Mouse (Mus musculus): ENCODE results near the gene Nfkbil1. TPM values are rescaled to one million over a fixed set of nuclear protein-coding genes. Genes with fewer than 3 reads are reported as not detected.

Gene Nfkbil1
- polyA plus RNA-seq, 1 experiment from 2014 or later = 10.4 TPM

DNA sequence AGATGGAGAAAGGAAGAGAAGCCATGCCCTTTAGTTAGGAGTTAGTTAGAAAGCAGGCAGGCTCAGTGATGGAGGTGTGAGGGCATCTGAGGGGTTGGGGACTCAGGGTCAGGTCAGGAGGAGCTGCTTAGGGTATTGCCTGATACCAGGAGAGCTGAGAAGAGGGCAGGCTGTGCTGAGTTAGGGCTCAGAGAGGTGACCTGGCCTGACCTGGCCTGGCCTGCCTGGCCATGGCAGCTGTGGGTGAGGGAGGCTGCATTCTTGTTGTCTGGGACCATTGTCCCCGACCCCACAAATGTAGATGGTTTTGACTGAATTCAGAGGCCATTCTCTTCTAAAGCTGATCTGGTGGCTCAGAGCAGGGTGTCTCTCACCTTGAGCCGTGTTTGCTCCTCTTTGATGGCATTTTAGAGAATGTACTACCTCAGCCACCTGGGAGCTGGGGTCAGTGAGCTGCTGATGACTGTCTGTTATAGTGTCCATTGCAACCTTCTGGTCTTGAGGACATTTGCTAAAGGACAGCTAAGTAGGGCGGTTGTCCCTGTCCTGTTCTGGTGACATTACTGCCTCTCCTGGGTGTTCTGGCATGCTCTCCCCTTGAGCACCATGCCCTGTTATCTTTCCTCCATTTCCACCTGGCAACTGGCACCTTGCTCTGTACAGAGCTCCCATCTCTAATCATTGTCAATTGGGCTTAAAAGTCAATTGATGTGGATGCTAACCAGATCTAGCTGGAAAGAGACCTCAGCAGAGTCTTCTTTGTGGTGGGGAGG is 14.9 kb upstream of the Nfkbil1 start:
- peaks cover 87% of the 10 kb centered on the region for H3K36me3 ChIP-seq
- H3K27me3 ChIP-seq (ENCODE audit: insufficient read depth, poor library complexity, severe bottlenecking) = no peaks in the 10 kb centered on the region
- DNase-seq (ENCODE audit: low spot score) = no peak
- H3K4me1 ChIP-seq = peaks cover 9% of the 10 kb centered on the region; the same call in 1 of the 2 replicates
- H3K27ac ChIP-seq = no peak overlapping the region
- no peaks in the 10 kb centered on the region for H3K9me3 ChIP-seq
- 94% methylated on average over 3 of the region's 3 CpGs for WGBS
- H3K4me3 ChIP-seq = no peak overlapping the region

DNA sequence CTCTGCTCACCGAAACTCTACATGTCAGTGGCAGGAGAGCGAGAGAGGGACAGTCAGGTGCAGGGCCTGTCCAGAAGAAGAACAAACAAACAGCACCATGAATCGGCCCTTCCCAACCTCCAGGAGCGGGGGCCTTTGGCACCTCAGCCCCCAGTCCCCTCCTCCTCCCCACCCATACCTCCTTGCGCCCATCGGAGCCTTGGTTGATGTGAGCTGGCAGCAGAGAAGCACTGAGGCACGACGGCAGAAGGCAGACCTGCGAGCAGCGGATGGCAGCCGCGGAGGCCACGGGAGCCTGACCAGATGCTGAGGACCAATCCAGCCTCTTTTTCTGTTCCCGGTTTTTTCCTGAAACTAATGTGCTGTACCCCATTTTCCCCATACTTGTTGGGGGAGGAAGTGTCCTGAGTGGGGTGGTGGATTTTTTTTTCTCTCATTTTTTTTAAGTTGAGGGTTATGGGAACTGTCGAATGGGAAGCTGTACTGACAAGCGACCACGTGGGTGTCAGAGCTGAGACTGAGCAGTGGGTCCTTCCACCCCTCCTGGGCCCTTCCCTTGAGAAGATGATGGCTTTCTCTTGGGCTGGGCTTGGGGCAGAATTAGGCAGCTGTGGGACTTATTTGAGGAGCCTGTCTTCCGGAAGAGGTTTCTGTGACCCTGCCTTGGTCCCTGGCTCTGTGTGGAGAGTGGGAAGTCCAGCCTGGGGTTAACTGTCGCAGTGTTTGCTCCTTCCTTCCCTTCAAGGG is 14.0 kb upstream of the Nfkbil1 start:
- no peaks in the 10 kb centered on the region for H3K27me3 ChIP-seq (ENCODE audit: insufficient read depth, poor library complexity, severe bottlenecking)
- H3K36me3 ChIP-seq = peaks cover 96% of the 10 kb centered on the region
- H3K4me1 ChIP-seq = peaks cover 18% of the 10 kb centered on the region
- 89% methylated on average over 19 of the region's 19 CpGs for WGBS
- H3K4me3 ChIP-seq = no peak overlapping the region
- H3K9me3 ChIP-seq = no peaks in the 10 kb centered on the region
- no peak for DNase-seq (ENCODE audit: low spot score)
- H3K27ac ChIP-seq = no peak overlapping the region

- H3K9me3 ChIP-seq = no peaks in the 10 kb centered on the region
- no peak for DNase-seq (ENCODE audit: low spot score)
- WGBS = 91% methylated on average over 14 of the region's 14 CpGs
- no peak overlapping the region for H3K27ac ChIP-seq
- H3K4me3 ChIP-seq = no peak overlapping the region
- peaks cover 98% of the 10 kb centered on the region for H3K36me3 ChIP-seq
- no peaks in the 10 kb centered on the region for H3K27me3 ChIP-seq (ENCODE audit: insufficient read depth, poor library complexity, severe bottlenecking)
- H3K4me1 ChIP-seq = peaks cover 24% of the 10 kb centered on the region
Measured at GRCm38 (mm10) chr17:35248986-35249385, 13.4 kb upstream of the Nfkbil1 start.

- 86% methylated on average over 7 of the region's 7 CpGs for WGBS
- no peak for DNase-seq (ENCODE audit: low spot score)
Measured at GRCm38 (mm10) chr17:35247144-35247543, 11.6 kb upstream of the Nfkbil1 start.

GRCm38 (mm10) chr17:35245731-35246623 is 10.4 kb upstream of the Nfkbil1 start:
- Histone ChIP-seq H3K27me3 (ENCODE audit: insufficient read depth, poor library complexity, severe bottlenecking) (no peaks in the 10 kb centered on the region), H3K36me3 (peaks cover 80% of the 10 kb centered on the region), H3K9me3 (no peaks in the 10 kb centered on the region), H3K4me3 (peak overlapping the region; percentile 15; the same call in 1 of the 2 replicates), H3K4me1 (peaks cover 35% of the 10 kb centered on the region), H3K27ac (no peak overlapping the region)
- 87% methylated on average over 15 of the region's 15 CpGs for WGBS
- no peak for DNase-seq (ENCODE audit: low spot score)

More at GRCm38 (mm10) chr17:35247144-35247543, 11.6 kb upstream of the Nfkbil1 start:
- H3K36me3 ChIP-seq = peaks cover 90% of the 10 kb centered on the region
- H3K27me3 ChIP-seq (ENCODE audit: insufficient read depth, poor library complexity, severe bottlenecking) = no peaks in the 10 kb centered on the region
- H3K4me3 ChIP-seq = no peak overlapping the region
- no peak overlapping the region for H3K27ac ChIP-seq
- peaks cover 35% of the 10 kb centered on the region for H3K4me1 ChIP-seq
- H3K9me3 ChIP-seq = no peaks in the 10 kb centered on the region

DNA sequence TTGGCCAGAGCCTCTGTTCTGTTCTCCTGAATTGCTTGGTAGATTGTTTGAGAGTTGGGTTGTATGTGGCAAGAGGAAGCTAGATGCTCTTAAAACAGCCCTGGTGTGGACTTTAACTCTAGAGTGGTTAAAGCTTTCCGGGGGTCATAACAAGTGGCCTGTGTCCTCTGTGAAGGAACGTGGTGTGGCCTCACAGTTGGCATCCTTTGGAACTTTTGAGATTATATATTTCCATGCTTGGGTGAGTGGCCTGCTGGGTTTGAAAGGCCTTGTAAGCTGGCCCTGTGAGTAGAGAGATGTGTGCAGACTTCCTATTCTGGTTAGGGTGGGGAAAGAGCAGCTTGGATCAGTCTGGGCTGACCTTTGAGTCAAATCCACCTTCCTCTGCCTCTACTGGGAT is 9.4 kb upstream of the Nfkbil1 start:
- peaks cover 45% of the 10 kb centered on the region for H3K4me1 ChIP-seq
- H3K9me3 ChIP-seq = no peaks in the 10 kb centered on the region
- peaks cover 70% of the 10 kb centered on the region for H3K36me3 ChIP-seq
- peak overlapping the region; percentile 76; the same call in 1 of the 2 replicates for H3K4me3 ChIP-seq
- no peaks in the 10 kb centered on the region for H3K27me3 ChIP-seq (ENCODE audit: insufficient read depth, poor library complexity, severe bottlenecking)
- 81% methylated on average over 2 of the region's 2 CpGs for WGBS
- H3K27ac ChIP-seq = no peak overlapping the region
- no peak for DNase-seq (ENCODE audit: low spot score)

GRCm38 (mm10) chr17:35243086-35243485 is 7.5 kb upstream of the Nfkbil1 start:
- H3K36me3 ChIP-seq = peaks cover 51% of the 10 kb centered on the region
- 22% methylated on average over 16 of the region's 16 CpGs for WGBS
- DNase-seq (ENCODE audit: low spot score) = no peak
- H3K4me3 ChIP-seq = peak overlapping the region; percentile 76
- H3K4me1 ChIP-seq = peaks cover 48% of the 10 kb centered on the region
- H3K27me3 ChIP-seq (ENCODE audit: insufficient read depth, poor library complexity, severe bottlenecking) = no peaks in the 10 kb centered on the region
- H3K27ac ChIP-seq = peak overlapping the region; percentile 100
- no peaks in the 10 kb centered on the region for H3K9me3 ChIP-seq

DNA sequence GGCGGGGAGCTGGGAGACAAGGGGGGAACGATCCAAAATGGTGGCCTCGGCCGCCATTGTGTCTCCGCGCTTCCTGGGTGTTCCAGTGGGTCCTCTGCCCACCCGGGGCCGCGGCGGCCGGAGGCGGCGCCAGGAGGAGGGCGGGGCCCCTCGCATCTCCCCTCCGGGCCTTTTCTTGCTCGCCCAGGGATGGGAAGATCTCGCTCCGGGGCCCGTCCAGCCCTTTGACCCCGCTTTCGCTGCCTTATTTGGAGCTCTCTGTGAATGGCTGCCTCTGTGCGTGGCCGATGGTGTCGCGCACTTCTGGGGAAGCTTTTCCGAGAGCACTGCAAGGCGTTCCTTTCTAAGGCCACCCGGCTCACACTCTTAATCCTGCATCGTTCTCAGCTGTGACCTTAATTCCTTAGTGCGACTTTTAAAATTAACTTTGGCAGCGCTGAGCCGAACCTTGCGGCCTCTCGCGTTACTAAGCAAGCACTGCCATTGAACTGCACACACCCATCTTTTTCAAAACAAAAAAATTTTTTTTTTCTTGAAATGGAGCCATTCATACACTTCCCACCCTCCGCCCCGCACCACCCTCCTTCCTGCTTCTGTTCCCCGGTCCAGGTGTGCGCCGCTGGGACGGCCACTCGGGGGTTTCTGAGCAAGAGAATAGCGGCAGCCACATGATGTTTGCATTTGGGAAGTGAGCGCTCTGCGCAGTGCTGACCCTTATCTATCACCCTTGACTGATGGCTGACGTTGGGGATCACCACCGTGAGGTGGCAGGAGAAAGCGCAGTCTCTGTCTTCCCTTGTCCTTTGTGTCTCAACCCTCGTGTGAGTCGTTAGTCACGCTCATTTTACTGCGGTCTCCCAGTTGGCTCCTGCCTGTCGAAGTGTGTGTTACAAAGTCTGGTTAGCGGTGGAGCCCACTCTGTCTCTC is 6.7 kb upstream of the Nfkbil1 start:
- H3K27ac ChIP-seq = peak overlapping the region; percentile 100
- no peaks in the 10 kb centered on the region for H3K27me3 ChIP-seq (ENCODE audit: insufficient read depth, poor library complexity, severe bottlenecking)
- H3K9me3 ChIP-seq = no peaks in the 10 kb centered on the region
- peak overlapping the region; percentile 76 for H3K4me3 ChIP-seq
- H3K4me1 ChIP-seq = peaks cover 48% of the 10 kb centered on the region
- peaks cover 44% of the 10 kb centered on the region for H3K36me3 ChIP-seq
- DNase-seq (ENCODE audit: low spot score) = peak; percentile 91
- under 1% methylated on average over 55 of the region's 55 CpGs for WGBS

GRCm38 (mm10) chr17:35241305-35242014 is 5.9 kb upstream of the Nfkbil1 start, which contains the start of gene Ddx39b:
TSS of gene Ddx39b (plus strand) at chr17:35241746.
- WGBS = under 1% methylated on average over 69 of the region's 69 CpGs
- Histone ChIP-seq H3K27ac (peak within 1 kb of the TSS; percentile 100), H3K4me1 (peaks cover 50% of the 10 kb centered on the region), H3K9me3 (no peaks in the 10 kb centered on the region), H3K4me3 (peak within 1 kb of the TSS; percentile 76), H3K36me3 (peaks cover 36% of the 10 kb centered on the region), H3K27me3 (ENCODE audit: insufficient read depth, poor library complexity, severe bottlenecking) (no peaks in the 10 kb centered on the region)
- peak; percentile 98 for DNase-seq (ENCODE audit: low spot score)

- Histone ChIP-seq H3K9me3 (no peaks in the 10 kb centered on the region), H3K27me3 (ENCODE audit: insufficient read depth, poor library complexity, severe bottlenecking) (no peaks in the 10 kb centered on the region), H3K4me3 (peak overlapping the region; percentile 76), H3K4me1 (peaks cover 46% of the 10 kb centered on the region), H3K27ac (peak overlapping the region; percentile 100), H3K36me3 (peaks cover 28% of the 10 kb centered on the region)
- WGBS = 31% methylated on average over 12 of the region's 12 CpGs
- no peak for DNase-seq (ENCODE audit: low spot score)
Measured at GRCm38 (mm10) chr17:35240384-35241304, 5.1 kb upstream of the Nfkbil1 start.

Measured in heart, embryonic 10.5 days (tissue).